Comparison of ENCODE assay signal across 8 mouse cellular contexts in genomic region chr7:127895442-127895841, GRCm38 (mm10). TPM values are rescaled to one million over a fixed set of nuclear protein-coding genes. Genes with fewer than 3 reads are reported as not detected.
DNase-seq lines count a peak whose midpoint lies in the region; ATAC-seq lines count a peak whose summit lies in the region.

Gene Gm21974 (minus strand): TSS chr7:127895454.
Gene Vkorc1 (minus strand): TSS chr7:127895617.

- H3K4me1 ChIP-seq in forebrain, embryonic 13.5 days, result peaks cover 10% of the 10 kb centered on the region
- peaks cover 58% of the 10 kb centered on the region for H3K4me1 ChIP-seq in liver, embryonic 15.5 days (replicated peaks)
- H3K4me1 ChIP-seq in neural tube, embryonic 11.5 days (ENCODE audit: control insufficient read depth, insufficient read depth, low read length), result no peaks in the 10 kb centered on the region
- H3K4me1 ChIP-seq in stomach, embryonic 16.5 days (ENCODE audit: control insufficient read depth, insufficient read depth, low read length), result peaks cover 7% of the 10 kb centered on the region

- under 1% methylated on average over 26 of the region's 26 CpGs for whole genome bisulfite sequencing in forebrain, embryonic 13.5 days
- WGBS in liver, embryonic 15.5 days (ENCODE audit: insufficient replicate concordance), result under 1% methylated on average over 26 of the region's 26 CpGs
- WGBS in neural tube, embryonic 11.5 days, result under 1% methylated on average over 26 of the region's 26 CpGs
- WGBS in stomach, embryonic 16.5 days, result 0% methylated on average over 26 of the region's 26 CpGs

- peak within 1 kb of the TSS; percentile 54 for H3K4me3 ChIP-seq in forebrain, embryonic 13.5 days
- H3K4me3 ChIP-seq in liver, embryonic 15.5 days (replicated peaks), result peak within 1 kb of the TSS; percentile 67
- H3K4me3 ChIP-seq in neural tube, embryonic 11.5 days (ENCODE audit: low read depth, low read length), result peak within 1 kb of the TSS; percentile 50
- H3K4me3 ChIP-seq in stomach, embryonic 16.5 days (replicated peaks; ENCODE audit: low read length), result peak within 1 kb of the TSS; percentile 79

- DNase-seq in ES-CJ7 (ENCODE audit: low read depth, low spot score), result peak; percentile 97
- peak; percentile 96 to 97 for DNase-seq in heart, postnatal 10 days
- DNase-seq in kidney, postnatal 4 days, result peak; percentile 96 to 98
- peak; percentile 93 for DNase-seq in neural tube, embryonic 11.5 days (ENCODE audit: low spot score)

- H3K4me2 ChIP-seq in forebrain, embryonic 13.5 days, result peak within 1 kb of the TSS; percentile 78
- peak within 1 kb of the TSS; percentile 92 for H3K4me2 ChIP-seq in liver, embryonic 15.5 days
- peak within 1 kb of the TSS; percentile 53 for H3K4me2 ChIP-seq in neural tube, embryonic 11.5 days (ENCODE audit: low read depth)
- peak within 1 kb of the TSS; percentile 83 for H3K4me2 ChIP-seq in stomach, embryonic 16.5 days (ENCODE audit: low read depth, low read length)

- H3K27me3 ChIP-seq in forebrain, embryonic 13.5 days, result no peaks in the 10 kb centered on the region
- no peaks in the 10 kb centered on the region for H3K27me3 ChIP-seq in liver, embryonic 15.5 days
- H3K27me3 ChIP-seq in neural tube, embryonic 11.5 days (ENCODE audit: control insufficient read depth, insufficient read depth, low read length), result no peaks in the 10 kb centered on the region
- no peaks in the 10 kb centered on the region for H3K27me3 ChIP-seq in stomach, embryonic 16.5 days (ENCODE audit: control insufficient read depth, insufficient read depth, low read length)

- H3K27ac ChIP-seq in forebrain, embryonic 13.5 days, result peak within 1 kb of the TSS; percentile 66
- H3K27ac ChIP-seq in liver, embryonic 15.5 days (replicated peaks), result peak within 1 kb of the TSS; percentile 86
- 0 out of 2 replicates have a peak within 1 kb of the TSS, but pooled peaks have one; percentile 35 for H3K27ac ChIP-seq in neural tube, embryonic 11.5 days (ENCODE audit: low read depth, low read length)
- H3K27ac ChIP-seq in stomach, embryonic 16.5 days (ENCODE audit: low read length), result peak within 1 kb of the TSS; percentile 87

- intact Hi-C loops in heart, postnatal 10 days (cut with DNase I), result no loop called here

- ATAC-seq in cerebellum, adult (ENCODE audit: insufficient number of reproducible peaks, low FRiP score, low TSS enrichment), result peak; percentile 96
- peak; percentile 98 for ATAC-seq in forebrain, embryonic 13.5 days
- peak; percentile 95 for ATAC-seq in liver, embryonic 15.5 days (ENCODE audit: insufficient read depth)
- peak; percentile 97 for ATAC-seq in neural tube, embryonic 11.5 days (ENCODE audit: insufficient read depth, low FRiP score, low TSS enrichment)
- peak; percentile 97 for ATAC-seq in stomach, embryonic 16.5 days (ENCODE audit: insufficient read depth, low FRiP score)

- H3K9me3 ChIP-seq in forebrain, embryonic 13.5 days (replicated peaks), result no peaks in the 10 kb centered on the region
- no peaks in the 10 kb centered on the region for H3K9me3 ChIP-seq in liver, embryonic 15.5 days (replicated peaks)
- H3K9me3 ChIP-seq in neural tube, embryonic 11.5 days (ENCODE audit: control insufficient read depth, low read length), result no peaks in the 10 kb centered on the region
- H3K9me3 ChIP-seq in stomach, embryonic 16.5 days (replicated peaks; ENCODE audit: control insufficient read depth, low read length), result no peaks in the 10 kb centered on the region

- H3K36me3 ChIP-seq in forebrain, embryonic 13.5 days (ENCODE audit: poor library complexity, severe bottlenecking), result peaks cover 28% of the 10 kb centered on the region
- peaks cover 20% of the 10 kb centered on the region for H3K36me3 ChIP-seq in liver, embryonic 15.5 days (replicated peaks)
- H3K36me3 ChIP-seq in neural tube, embryonic 11.5 days (ENCODE audit: control insufficient read depth, insufficient read depth, low read length), result no peaks in the 10 kb centered on the region
- no peaks in the 10 kb centered on the region for H3K36me3 ChIP-seq in stomach, embryonic 16.5 days (ENCODE audit: control insufficient read depth, insufficient read depth, low read length)

- H3K9ac ChIP-seq in forebrain, embryonic 13.5 days, result peak within 1 kb of the TSS; percentile 66
- peak within 1 kb of the TSS; percentile 65 for H3K9ac ChIP-seq in liver, embryonic 15.5 days
- H3K9ac ChIP-seq in neural tube, embryonic 11.5 days (ENCODE audit: low read length), result peak within 1 kb of the TSS; percentile 58
- H3K9ac ChIP-seq in stomach, embryonic 16.5 days (ENCODE audit: low read length), result peak within 1 kb of the TSS; percentile 82

RNA-seq across cellular contexts. Expression of gene Gm21974, which starts in this region (rescaled TPM):
- not detected in 2 replicates for polyA plus RNA-seq in forebrain, embryonic 13.5 days (2015; fragmentation: Nextera tagmentation; extraction: Ambion mirVana)
- total RNA-seq in heart, postnatal 10 days (2021), result not detected
- not detected in 2 replicates for polyA plus RNA-seq in liver, embryonic 15.5 days (2015; fragmentation: Nextera tagmentation; extraction: Ambion mirVana)
- polyA plus RNA-seq in neural tube, embryonic 11.5 days (2014; fragmentation: Nextera tagmentation; extraction: Ambion mirVana), result not detected in 2 replicates
- not detected in 2 replicates for polyA plus RNA-seq in stomach, embryonic 16.5 days (2015; fragmentation: Nextera tagmentation; extraction: Ambion mirVana)

RNA-seq across cellular contexts. Expression of gene Vkorc1, which starts in this region (rescaled TPM):
- 55.8 and 59.5 TPM in 2 replicates for polyA plus RNA-seq in forebrain, embryonic 13.5 days (2015; fragmentation: Nextera tagmentation; extraction: Ambion mirVana)
- 10 to 100 TPM; 33.8 to 34.3 TPM for total RNA-seq in heart, postnatal 10 days (2021)
- 122 and 141 TPM in 2 replicates for polyA plus RNA-seq in liver, embryonic 15.5 days (2015; fragmentation: Nextera tagmentation; extraction: Ambion mirVana)
- 53.9 and 59.6 TPM in 2 replicates for polyA plus RNA-seq in neural tube, embryonic 11.5 days (2014; fragmentation: Nextera tagmentation; extraction: Ambion mirVana)
- polyA plus RNA-seq in stomach, embryonic 16.5 days (2015; fragmentation: Nextera tagmentation; extraction: Ambion mirVana), result 179 and 184 TPM in 2 replicates

Comparison
In these comparisons a context has a peak if more than half of its experiments do, and no peak if none do; other contexts are left out.
1. Peak in every context shown above with its lines: DNase-seq, ATAC-seq, H3K4me3 ChIP-seq and H3K27ac ChIP-seq.
2. H3K27ac ChIP-seq: peak in every context shown above with its lines; median percentile 87 in stomach, embryonic 16.5 days; 86 in liver, embryonic 15.5 days; 66 in forebrain, embryonic 13.5 days; 35 in neural tube, embryonic 11.5 days.